Comparison of ENCODE assay signal across 25 mouse cellular contexts in the genomic region with DNA sequence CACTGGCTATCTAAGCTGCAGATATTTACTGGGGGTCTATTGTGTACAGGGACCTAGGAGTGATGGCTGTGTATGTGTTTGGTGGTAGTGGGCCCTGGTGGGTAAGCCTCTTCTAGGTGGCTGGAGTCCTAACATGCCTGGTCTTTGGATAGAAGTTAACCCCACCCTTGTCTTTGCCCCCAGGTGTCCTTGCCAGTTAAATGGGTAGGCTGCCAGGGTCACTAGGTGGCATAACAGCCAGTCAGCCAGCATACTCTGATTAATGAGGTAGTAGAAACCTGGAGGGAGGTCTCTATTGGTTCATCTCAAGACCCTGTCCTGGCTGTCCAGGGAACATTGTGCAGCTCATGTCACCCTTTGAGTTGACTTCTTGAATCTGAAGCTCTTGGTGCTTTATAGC.
"Had no signal": no experiment of that assay in that cellular context is flagged by ENCODE, and none has a peak within 500 bp of the region (broad histone marks: within the 10 kb centered on the region; RNA-seq: fewer than 3 reads in every experiment).

No protein-coding gene starts in this region.

- H3K9me3 ChIP-seq: heart, embryonic 10.5 days; heart, embryonic 12.5 days; hindbrain, embryonic 10.5 days; hindbrain, embryonic 12.5 days; intestine, embryonic 15.5 days; limb, embryonic 10.5 days; limb, embryonic 12.5 days; liver, embryonic 13.5 days; liver, embryonic 15.5 days had no signal

- H3K27ac ChIP-seq: gastrocnemius, adult 2 months; heart, adult 2 months; heart, embryonic 10.5 days; hindbrain, embryonic 10.5 days; hindbrain, embryonic 12.5 days; hindbrain, embryonic 14.5 days; intestine, embryonic 15.5 days; kidney, postnatal 0 days; layer of hippocampus, adult 2 months; left cerebral cortex, adult 2 months; limb, embryonic 10.5 days; limb, embryonic 12.5 days; liver, embryonic 13.5 days; liver, embryonic 15.5 days had no signal

- DNase-seq: gastrocnemius, adult 2 months; gastrocnemius, postnatal 10 days; gastrocnemius, postnatal 25 days; heart, adult 2 months; heart, postnatal 10 days; heart, postnatal 4 days; liver; liver, embryonic 13.5 days; liver, postnatal 0 days had no signal

- ATAC-seq: hindbrain, embryonic 16.5 days; inflammation-experienced regulatory T-cells, adult 6 months; intestine, embryonic 15.5 days; intestine, postnatal 0 days; liver, postnatal 0 days had no signal

- H3K9ac ChIP-seq: heart, embryonic 12.5 days; hindbrain, embryonic 12.5 days; hindbrain, embryonic 14.5 days; intestine, embryonic 15.5 days; limb, embryonic 12.5 days; liver, embryonic 13.5 days; liver, embryonic 15.5 days; liver, postnatal 0 days had no signal

- H3K36me3 ChIP-seq: heart, embryonic 12.5 days; hindbrain, embryonic 10.5 days; hindbrain, embryonic 12.5 days; intestine, embryonic 15.5 days; liver, embryonic 13.5 days; liver, embryonic 15.5 days had no signal

- H3K4me3 ChIP-seq: gastrocnemius, adult 2 months; heart, adult 2 months; heart, embryonic 10.5 days; heart, embryonic 12.5 days; hindbrain, embryonic 10.5 days; hindbrain, embryonic 12.5 days; intestine, embryonic 15.5 days; layer of hippocampus, adult 2 months; left cerebral cortex, adult 2 months; limb, embryonic 10.5 days; limb, embryonic 12.5 days; liver, embryonic 13.5 days; liver, embryonic 15.5 days had no signal

- H3K4me2 ChIP-seq: heart, embryonic 12.5 days; hindbrain, embryonic 12.5 days; hindbrain, embryonic 14.5 days; intestine, embryonic 15.5 days; limb, embryonic 12.5 days; liver, embryonic 11.5 days; liver, embryonic 13.5 days; liver, embryonic 15.5 days had no signal

- H3K27me3 ChIP-seq: heart, embryonic 12.5 days; hindbrain, embryonic 12.5 days; intestine, embryonic 15.5 days; limb, embryonic 12.5 days; liver, embryonic 13.5 days; liver, embryonic 15.5 days had no signal
